Mouse (Mus musculus): ENCODE data around the gene Pold1.

DNA sequence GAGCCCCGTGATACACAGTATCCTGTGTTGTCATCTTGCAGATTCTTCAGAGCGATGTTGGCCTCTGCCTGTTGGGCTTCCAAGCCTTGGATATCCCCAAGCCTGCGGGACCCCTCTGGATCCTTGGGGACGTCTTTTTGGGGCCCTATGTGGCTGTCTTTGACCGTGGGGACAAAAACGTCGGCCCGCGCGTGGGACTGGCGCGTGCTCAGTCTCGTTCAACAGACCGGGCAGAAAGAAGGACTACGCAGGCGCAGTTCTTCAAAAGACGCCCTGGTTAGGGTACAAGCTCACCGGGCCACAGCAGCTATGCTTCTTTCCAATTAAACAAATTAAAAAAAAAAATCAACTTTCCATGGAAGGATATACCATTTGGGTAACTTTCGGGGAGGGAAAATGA is 37.9 kb upstream of the Pold1 start:
- TF ChIP-seq POLR2A (IDR thresholded peaks at IDR 0.05; ENCODE audit: insufficient read depth, low read depth, low read length) (no peak; the same call in none of the 2 replicates), CTCF (IDR thresholded peaks at IDR 0.05; ENCODE audit: insufficient read depth, low read depth, low read length) (no peak)
